Mouse (Mus musculus) ES-Bruce4 (cell line): ENCODE data around the gene Stn1.

ENCODE experiments used
- CTCF ChIP-seq: IDR thresholded peaks from one replicate; pipeline ENCODE4 v1.8.1; 2011; ENCODE audit warnings: low read depth, low read length
- EP300 ChIP-seq: IDR thresholded peaks from 2 replicates; pipeline ENCODE4 v1.6.1; 2011; ENCODE audit warnings: low read depth, low read length; ENCODE audit not compliant: insufficient read depth
- POLR2A ChIP-seq: IDR thresholded peaks from one replicate; pipeline ENCODE4 v1.8.1; 2011; ENCODE audit warnings: low read length; ENCODE audit not compliant: insufficient read depth

DNA sequence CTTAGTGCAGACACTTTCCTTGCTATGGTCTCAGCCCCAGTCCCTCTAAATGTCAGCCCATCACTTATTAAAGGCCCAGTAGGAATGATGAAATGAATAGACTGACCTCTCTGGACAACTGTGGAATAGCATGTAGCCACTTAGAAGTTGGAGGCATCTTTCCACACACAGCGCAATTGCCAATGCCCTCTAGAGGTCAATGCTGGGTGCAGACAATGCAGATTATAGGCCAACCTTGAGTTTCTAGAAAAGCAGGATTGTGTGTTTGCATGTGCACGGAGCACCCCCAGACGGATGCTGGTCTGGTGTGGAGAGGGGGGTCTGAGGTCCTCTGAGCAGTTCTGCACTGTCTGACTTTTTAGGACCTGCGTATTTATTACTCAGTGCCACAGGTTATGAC, 33.7 kb downstream of the Stn1 start:
- TF ChIP-seq POLR2A: no peak
- peak; percentile 34 for TF ChIP-seq CTCF
- no peak for TF ChIP-seq EP300
